Mouse (Mus musculus) testis, postnatal 14 days (tissue): ENCODE data around the gene Tbrg4.

Experiments used
- DNase-seq: peaks from one replicate; pipeline ENCODE4 v3.0.0; 2021; ENCODE audit warnings: low spot score

Gene Tbrg4

GRCm38 (mm10) chr11:6623704-6624103 lies 2.2 kb downstream of the Tbrg4 start:
- no peak for DNase-seq

GRCm38 (mm10) chr11:6615250-6616205 lies 10.3 kb downstream of the Tbrg4 start:
- no peak for DNase-seq

GRCm38 (mm10) chr11:6605491-6606399 lies 20.1 kb downstream of the Tbrg4 start, which contains the start of gene Nacad:
Gene Nacad (minus strand): TSS chr11:6606053.
- DNase-seq: no peak

- DNase-seq: no peak
Measured at GRCm38 (mm10) chr11:6605021-6605481, 20.8 kb downstream of the Tbrg4 start.

- DNase-seq: no peak
Measured at GRCm38 (mm10) chr11:6604604-6604936, 21.3 kb downstream of the Tbrg4 start.

DNA sequence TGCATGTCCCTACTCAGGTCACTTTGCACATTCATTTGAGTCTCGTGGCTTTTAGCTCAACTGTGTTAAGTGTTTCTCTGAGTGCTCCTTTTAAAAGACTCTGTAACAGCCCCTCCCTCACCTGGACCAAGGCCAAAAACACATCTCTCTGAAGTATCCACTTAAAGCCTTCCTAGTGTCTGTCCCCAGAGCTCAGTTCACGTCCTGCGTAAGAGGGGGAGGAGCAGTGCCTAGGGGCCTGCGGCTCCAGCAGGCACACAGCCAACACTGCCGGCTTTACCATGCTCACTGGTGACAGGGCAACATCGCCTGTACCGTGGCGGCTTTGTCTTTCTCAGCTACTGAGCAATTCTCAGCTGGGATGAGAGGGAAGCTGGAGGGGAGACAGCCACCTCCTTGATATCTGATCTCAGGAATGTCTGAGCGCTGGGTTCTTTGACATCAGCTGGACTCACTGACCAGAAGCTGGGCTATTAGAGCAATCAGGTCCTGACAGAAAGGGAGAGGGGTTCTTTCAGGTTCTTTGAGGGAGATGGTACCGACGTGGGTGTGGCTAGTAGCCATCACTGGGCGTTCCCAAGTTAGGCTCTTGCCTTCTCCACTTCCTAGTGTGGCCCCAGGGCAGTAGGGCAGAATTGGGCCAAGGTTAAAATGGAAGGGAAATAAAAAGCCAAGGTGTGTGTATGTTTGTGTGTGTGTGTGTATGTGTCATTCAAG lies 21.8 kb downstream of the Tbrg4 start:
- no peak for DNase-seq

- DNase-seq: no peak
Measured at GRCm38 (mm10) chr11:6603224-6603623, 22.6 kb downstream of the Tbrg4 start.

DNA sequence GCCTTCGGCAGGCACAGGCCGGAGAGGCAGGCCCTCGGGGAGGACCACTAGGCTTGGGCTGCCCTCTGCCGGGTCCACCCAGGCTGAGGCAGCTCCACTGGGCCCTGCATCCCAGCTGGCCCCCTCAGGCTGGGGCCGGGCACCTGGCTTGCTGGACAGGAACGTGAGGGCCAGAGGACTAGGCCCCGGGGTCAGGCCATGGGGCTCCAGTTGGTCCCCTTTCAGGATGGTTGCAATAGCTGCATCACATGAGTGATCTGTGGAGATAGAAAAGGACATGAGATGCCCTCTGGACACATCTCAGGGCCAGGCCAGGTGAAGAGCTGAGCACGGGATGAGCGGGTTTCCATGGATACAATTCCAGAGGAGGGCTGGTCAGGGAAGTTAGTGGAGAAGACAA lies 23.2 kb downstream of the Tbrg4 start:
- DNase-seq: no peak

- DNase-seq: no peak
Measured at GRCm38 (mm10) chr11:6601649-6602480, 24.0 kb downstream of the Tbrg4 start.

- DNase-seq: no peak
Measured at GRCm38 (mm10) chr11:6600284-6600944, 25.5 kb downstream of the Tbrg4 start.

GRCm38 (mm10) chr11:6599831-6600230 lies 26.0 kb downstream of the Tbrg4 start:
- DNase-seq: no peak

GRCm38 (mm10) chr11:6599011-6599681 lies 26.7 kb downstream of the Tbrg4 start:
- DNase-seq: no peak

- no peak for DNase-seq
Measured at GRCm38 (mm10) chr11:6598191-6598889, 27.5 kb downstream of the Tbrg4 start.

GRCm38 (mm10) chr11:6597523-6597922 lies 28.3 kb downstream of the Tbrg4 start:
- no peak for DNase-seq

- no peak for DNase-seq
Measured at GRCm38 (mm10) chr11:6596616-6597015, 29.3 kb downstream of the Tbrg4 start.

- DNase-seq: no peak
Measured at GRCm38 (mm10) chr11:6596205-6596604, 29.7 kb downstream of the Tbrg4 start.

DNA sequence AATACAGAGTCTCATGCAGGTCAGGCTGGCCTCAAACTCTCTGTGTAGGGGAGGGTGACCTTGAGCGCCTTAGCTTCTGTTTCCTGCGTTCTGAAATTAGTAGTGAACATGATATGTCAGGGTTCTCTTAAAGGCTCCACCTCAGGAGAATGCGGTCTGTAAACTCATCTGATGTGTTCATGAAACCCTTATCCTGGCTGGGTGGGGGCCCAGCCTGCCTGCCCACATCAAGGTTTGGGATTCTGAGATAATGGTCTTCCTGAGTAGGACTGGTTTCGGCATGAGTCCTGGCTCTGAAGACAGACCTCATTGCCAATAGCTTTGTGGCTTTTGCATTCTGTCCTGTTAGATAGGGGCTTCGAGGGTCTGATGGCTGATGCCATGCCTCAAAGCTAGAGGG lies 30.5 kb downstream of the Tbrg4 start:
- DNase-seq: no peak

GRCm38 (mm10) chr11:6594845-6595244 lies 31.0 kb downstream of the Tbrg4 start:
- no peak for DNase-seq

- DNase-seq: no peak
Measured at GRCm38 (mm10) chr11:6593406-6593805, 32.5 kb downstream of the Tbrg4 start.
